Mouse (Mus musculus): ENCODE data around the gene Gm17655. TPM values are rescaled to one million over a fixed set of nuclear protein-coding genes. Genes with fewer than 3 reads are reported as not detected.
A peak's percentile ranks its signal among the peaks of the same experiment; 100 is the strongest.
"Not testable (repeated sequence)": the region's sequence is repeated elsewhere in the genome, so short reads cannot be mapped to it uniquely, and the experiment has no call there.

Gm17655 gene
- polyA plus RNA-seq (2015; fragmentation: Nextera tagmentation; extraction: Ambion mirVana) = 5.1 and 6.0 TPM in 2 replicates

- H3K4me2 ChIP-seq; H3K36me3 ChIP-seq (ENCODE audit: poor library complexity, severe bottlenecking); H3K4me3 ChIP-seq; H3K27me3 ChIP-seq; H3K4me1 ChIP-seq; H3K9ac ChIP-seq; H3K27ac ChIP-seq; ATAC-seq: not testable (repeated sequence)
- H3K9me3 ChIP-seq (replicated peaks) = peaks cover 22% of the 10 kb centered on the region
- WGBS = 83% methylated on average over 2 of the region's 2 CpGs
Measured at GRCm38 (mm10) chr5:110072413-110072812, at the start of gene Gm17655. Gene Gm17655 (minus strand): TSS chr5:110072513.

DNA sequence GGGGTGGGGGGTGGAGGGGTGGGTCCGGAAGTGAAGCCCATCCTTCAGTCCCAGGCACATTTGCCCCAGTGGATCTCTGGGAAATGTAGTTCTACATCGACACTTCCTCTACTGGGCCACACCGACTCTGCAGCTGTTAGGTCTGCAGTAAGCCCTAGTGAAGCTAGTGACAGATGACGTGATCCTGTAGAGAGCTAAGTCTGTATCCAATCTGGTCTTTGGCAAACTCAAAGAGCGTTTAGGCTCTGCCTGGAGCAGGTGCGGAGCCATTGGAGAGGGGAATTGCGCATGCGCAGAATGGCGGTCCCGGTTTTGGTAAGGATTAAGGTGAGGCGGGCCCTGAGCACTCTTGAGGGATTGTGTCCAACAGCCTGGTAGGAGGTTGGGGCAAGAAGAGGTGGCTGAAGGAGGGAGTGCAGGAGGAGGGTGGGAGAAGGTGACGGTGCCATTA, 37.7 kb upstream of the Gm17655 start, which contains the start of gene Zfp605:
TSS of gene Zfp605 (plus strand) at position 102 of the 451 bp plus-strand sequence.
- peak; percentile 80 for ATAC-seq
- Histone ChIP-seq H3K27me3 (no peaks in the 10 kb centered on the region), H3K27ac (peak within 1 kb of the TSS; percentile 94), H3K9ac (peak within 1 kb of the TSS; percentile 76), H3K4me1 (peaks cover 21% of the 10 kb centered on the region), H3K4me3 (peak within 1 kb of the TSS; percentile 63), H3K9me3 (replicated peaks) (no peaks in the 10 kb centered on the region), H3K36me3 (ENCODE audit: poor library complexity, severe bottlenecking) (peaks cover 44% of the 10 kb centered on the region), H3K4me2 (peak within 1 kb of the TSS; percentile 75)
- WGBS = under 1% methylated on average over 12 of the region's 12 CpGs

DNA sequence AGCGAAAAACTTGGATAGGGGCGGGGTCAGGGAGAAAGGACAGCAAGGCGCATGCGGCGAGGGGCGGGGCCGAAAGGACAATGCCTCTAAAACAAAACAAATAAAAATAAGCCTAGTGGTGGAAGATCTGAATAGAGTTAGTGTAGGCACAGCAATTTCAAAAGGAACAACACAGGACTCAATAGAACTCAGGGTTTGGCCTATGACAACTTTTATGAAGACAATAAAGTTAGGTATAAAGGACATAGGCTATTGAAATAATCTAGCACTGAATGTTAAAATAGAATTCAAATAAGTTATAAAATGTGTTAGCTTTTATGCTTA, 36.0 kb upstream of the Gm17655 start:
- Histone ChIP-seq H3K9me3 (replicated peaks) (no peaks in the 10 kb centered on the region), H3K9ac (no peak overlapping the region), H3K27ac (0 out of 2 replicates have a peak overlapping the region, but pooled peaks have one; percentile 94), H3K27me3 (no peaks in the 10 kb centered on the region), H3K4me1 (peaks cover 21% of the 10 kb centered on the region), H3K4me3 (peak overlapping the region; percentile 80), H3K36me3 (ENCODE audit: poor library complexity, severe bottlenecking) (peaks cover 48% of the 10 kb centered on the region), H3K4me2 (peak overlapping the region; percentile 90)
- WGBS = 0% methylated on average over 7 of the region's 7 CpGs
- no peak for ATAC-seq

- H3K27ac ChIP-seq = peak within 1 kb of the TSS; percentile 94
- peak; percentile 79 for ATAC-seq
- no peaks in the 10 kb centered on the region for H3K9me3 ChIP-seq (replicated peaks)
- peaks cover 48% of the 10 kb centered on the region for H3K36me3 ChIP-seq (ENCODE audit: poor library complexity, severe bottlenecking)
- peak within 1 kb of the TSS; percentile 90 for H3K4me2 ChIP-seq
- no peaks in the 10 kb centered on the region for H3K27me3 ChIP-seq
- peak within 1 kb of the TSS; percentile 81 for H3K9ac ChIP-seq
- peaks cover 21% of the 10 kb centered on the region for H3K4me1 ChIP-seq
- WGBS = under 1% methylated on average over 71 of the region's 71 CpGs
- peak within 1 kb of the TSS; percentile 80 for H3K4me3 ChIP-seq
Measured at GRCm38 (mm10) chr5:110107581-110108304, 35.4 kb upstream of the Gm17655 start, which contains the start of gene Gtpbp6. Gene Gtpbp6 (minus strand): TSS chr5:110108197.

GRCm38 (mm10) chr5:110106901-110107564, 34.7 kb upstream of the Gm17655 start:
- Histone ChIP-seq H3K4me1 (peaks cover 23% of the 10 kb centered on the region), H3K4me3 (peak overlapping the region; percentile 80), H3K4me2 (peak overlapping the region; percentile 90), H3K27ac (peak overlapping the region; percentile 94), H3K27me3 (no peaks in the 10 kb centered on the region), H3K9me3 (replicated peaks) (no peaks in the 10 kb centered on the region), H3K36me3 (ENCODE audit: poor library complexity, severe bottlenecking) (peaks cover 49% of the 10 kb centered on the region), H3K9ac (peak overlapping the region; percentile 81)
- 15% methylated on average over 39 of the region's 41 CpGs for WGBS
- peak; percentile 12 for ATAC-seq

GRCm38 (mm10) chr5:110106140-110106871, 34.0 kb upstream of the Gm17655 start:
- no peaks in the 10 kb centered on the region for H3K27me3 ChIP-seq
- WGBS = 96% methylated on average over 26 of the region's 26 CpGs
- H3K36me3 ChIP-seq (ENCODE audit: poor library complexity, severe bottlenecking) = peaks cover 44% of the 10 kb centered on the region
- H3K9me3 ChIP-seq (replicated peaks) = no peaks in the 10 kb centered on the region
- H3K4me3 ChIP-seq = peak overlapping the region; percentile 80
- no peak for ATAC-seq
- peak overlapping the region; percentile 90 for H3K4me2 ChIP-seq
- peaks cover 30% of the 10 kb centered on the region for H3K4me1 ChIP-seq
- no peak overlapping the region for H3K27ac ChIP-seq
- peak overlapping the region; percentile 81; the same call in 1 of the 2 replicates for H3K9ac ChIP-seq

GRCm38 (mm10) chr5:110104616-110105380, 32.5 kb upstream of the Gm17655 start:
- peaks cover 11% of the 10 kb centered on the region; the same call in 1 of the 2 replicates for H3K27me3 ChIP-seq
- WGBS = 95% methylated on average over 36 of the region's 36 CpGs

DNA sequence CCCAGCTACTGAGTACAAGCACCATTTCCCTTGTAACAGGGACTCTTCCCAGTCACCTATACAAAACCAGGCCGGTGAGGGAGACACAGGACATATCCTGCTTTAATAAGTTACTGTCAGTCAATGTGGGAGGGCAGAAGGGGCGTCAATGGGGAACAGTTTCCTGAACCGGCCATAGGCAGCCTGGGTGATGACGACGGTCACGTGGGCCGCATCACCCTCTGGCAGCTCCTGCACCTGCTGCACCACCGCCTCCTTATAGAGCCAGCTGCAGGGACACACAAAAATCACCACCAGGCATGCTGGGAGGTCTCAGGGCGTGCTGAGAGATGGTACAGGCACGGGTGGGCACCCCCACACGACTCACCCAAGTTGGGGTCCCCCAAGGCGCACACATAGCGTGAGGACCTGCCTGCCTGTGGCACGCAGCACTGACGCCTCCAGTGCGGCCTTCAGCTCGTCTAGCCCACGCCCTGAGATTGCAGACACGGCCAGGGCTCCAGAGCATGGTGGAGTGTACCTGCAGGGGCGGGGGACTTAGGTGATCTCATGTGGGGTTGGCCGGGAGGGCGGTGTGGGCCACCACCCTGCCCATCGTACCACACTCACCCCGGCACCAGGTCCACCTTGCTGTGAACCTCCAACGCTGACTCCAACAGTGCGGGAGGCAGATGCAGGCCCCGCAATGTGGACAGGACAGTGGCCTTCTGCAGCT, 31.7 kb upstream of the Gm17655 start:
- Histone ChIP-seq H3K27me3 (peaks cover 11% of the 10 kb centered on the region; the same call in 1 of the 2 replicates), H3K36me3 (ENCODE audit: poor library complexity, severe bottlenecking) (peaks cover 44% of the 10 kb centered on the region), H3K9ac (no peak overlapping the region), H3K4me1 (peaks cover 36% of the 10 kb centered on the region), H3K9me3 (replicated peaks) (no peaks in the 10 kb centered on the region), H3K27ac (no peak overlapping the region), H3K4me2 (no peak overlapping the region), H3K4me3 (no peak overlapping the region)
- ATAC-seq = no peak
- 95% methylated on average over 27 of the region's 27 CpGs for WGBS

More at GRCm38 (mm10) chr5:110104616-110105380, 32.5 kb upstream of the Gm17655 start:
- H3K36me3 ChIP-seq (ENCODE audit: poor library complexity, severe bottlenecking) = peaks cover 44% of the 10 kb centered on the region
- H3K4me3 ChIP-seq = no peak overlapping the region
- H3K9me3 ChIP-seq (replicated peaks) = no peaks in the 10 kb centered on the region
- H3K9ac ChIP-seq = no peak overlapping the region
- no peak overlapping the region for H3K27ac ChIP-seq
- H3K4me1 ChIP-seq = peaks cover 32% of the 10 kb centered on the region
- H3K4me2 ChIP-seq = no peak overlapping the region
- no peak for ATAC-seq

GRCm38 (mm10) chr5:110102853-110103625, 30.7 kb upstream of the Gm17655 start:
- Histone ChIP-seq H3K9me3 (replicated peaks) (no peaks in the 10 kb centered on the region), H3K9ac (no peak overlapping the region)

DNA sequence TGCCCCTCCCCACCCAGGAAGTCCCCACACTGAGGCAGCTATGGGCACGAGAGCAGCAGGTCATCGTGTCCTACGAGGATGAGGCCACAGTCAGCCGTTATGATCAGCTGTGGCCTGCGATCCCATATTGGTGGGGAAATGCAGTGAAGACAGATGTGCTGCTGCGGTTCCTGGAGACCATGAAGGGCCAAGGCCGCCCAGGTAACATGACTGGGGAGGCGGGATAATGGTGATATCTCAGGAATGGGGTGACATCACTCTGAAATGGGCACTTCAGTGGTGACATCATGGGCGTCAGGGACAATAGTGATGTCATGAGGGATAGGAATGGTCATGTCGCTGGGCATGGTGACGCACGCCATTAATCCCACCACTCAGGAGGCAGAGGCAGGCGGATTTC, 30.1 kb upstream of the Gm17655 start:
- ATAC-seq = no peak
- Histone ChIP-seq H3K4me3 (no peak overlapping the region), H3K36me3 (ENCODE audit: poor library complexity, severe bottlenecking) (peaks cover 44% of the 10 kb centered on the region), H3K9ac (no peak overlapping the region), H3K27me3 (peaks cover 11% of the 10 kb centered on the region; the same call in 1 of the 2 replicates), H3K9me3 (replicated peaks) (no peaks in the 10 kb centered on the region), H3K4me2 (no peak overlapping the region), H3K4me1 (peaks cover 36% of the 10 kb centered on the region), H3K27ac (no peak overlapping the region)
- 91% methylated on average over 13 of the region's 13 CpGs for WGBS

More at GRCm38 (mm10) chr5:110102853-110103625, 30.7 kb upstream of the Gm17655 start:
- no peak overlapping the region for H3K4me3 ChIP-seq
- peaks cover 36% of the 10 kb centered on the region for H3K4me1 ChIP-seq
- ATAC-seq = no peak
- H3K27me3 ChIP-seq = peaks cover 11% of the 10 kb centered on the region; the same call in 1 of the 2 replicates
- H3K4me2 ChIP-seq = no peak overlapping the region
- WGBS = 94% methylated on average over 19 of the region's 19 CpGs
- peaks cover 44% of the 10 kb centered on the region for H3K36me3 ChIP-seq (ENCODE audit: poor library complexity, severe bottlenecking)
- H3K27ac ChIP-seq = no peak overlapping the region
